Mouse (Mus musculus) adrenal gland, adult (tissue): Measurements from ENCODE around the gene H2-Oa.

Experiments
- DNase-seq, 2 experiments: peaks; one replicate each; pipeline ENCODE4 v3.0.0; 2022 to 2023; ENCODE audit warnings: low spot score in 1 of 2; ENCODE audit not compliant: inconsistent age in 2 of 2

Gene H2-Oa

DNA sequence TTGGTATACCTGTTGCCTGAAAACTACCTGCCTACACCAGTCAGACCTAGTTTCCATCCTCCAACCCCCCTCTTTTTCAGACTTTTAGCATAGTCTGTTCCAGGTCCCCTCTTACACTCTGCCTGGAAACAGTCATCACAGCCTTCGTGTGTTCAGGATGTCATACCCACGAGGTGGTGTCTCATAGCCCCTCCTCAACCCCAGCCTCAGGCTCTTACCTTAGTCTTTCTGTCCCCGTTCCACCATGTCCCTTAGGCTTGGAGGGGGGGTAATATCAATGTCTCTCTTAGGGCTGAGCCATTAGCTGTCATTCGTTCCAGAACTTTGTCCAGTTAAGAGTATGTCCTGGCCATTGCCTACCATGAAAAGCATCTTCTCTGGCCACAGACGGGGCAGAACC lies 9.0 kb downstream of the H2-Oa start:
- no peak for DNase-seq

DNA sequence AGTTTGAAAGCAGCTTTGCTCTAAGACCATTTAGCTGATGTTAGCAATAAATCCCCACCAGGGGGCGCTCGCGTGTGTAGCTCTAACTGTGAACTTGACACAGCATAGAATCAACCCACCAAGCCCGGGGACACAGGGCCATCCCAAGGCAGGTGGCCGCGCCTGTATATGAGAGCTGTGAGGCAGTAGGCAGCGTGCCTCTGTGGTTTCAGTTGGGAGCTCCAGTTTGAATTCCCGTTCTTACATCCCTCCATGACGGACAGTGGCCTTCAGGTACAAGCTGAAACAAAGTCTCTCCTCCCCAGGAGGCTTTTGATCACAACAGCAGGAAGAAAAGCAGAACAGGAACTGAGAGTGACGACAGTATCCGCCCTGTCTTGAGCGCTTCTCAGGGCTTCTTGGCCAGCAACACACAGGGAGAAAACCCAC lies 9.5 kb downstream of the H2-Oa start:
- DNase-seq: peak; percentile 89 to 97

DNA sequence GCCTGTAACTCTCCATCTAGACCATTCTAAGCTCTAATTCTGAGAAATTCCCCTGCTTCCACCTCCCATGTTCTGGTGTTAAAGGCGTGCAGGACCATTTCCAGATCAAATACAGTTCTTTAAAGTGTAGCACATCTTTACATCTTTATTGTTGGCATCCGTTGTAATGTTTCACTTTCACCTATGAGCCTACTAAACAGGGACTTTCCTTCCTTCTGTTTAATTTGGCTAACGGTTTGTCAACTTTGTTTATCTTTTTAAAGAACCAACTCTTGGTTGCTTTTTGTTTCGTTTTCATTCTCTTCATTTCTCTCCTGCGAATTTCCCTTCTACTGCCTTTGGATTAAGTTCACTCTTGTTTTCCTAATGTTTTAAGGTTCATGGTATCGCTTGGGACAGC lies 10.7 kb downstream of the H2-Oa start:
- DNase-seq: peak in 1 of 2 experiments; percentile 37

DNA sequence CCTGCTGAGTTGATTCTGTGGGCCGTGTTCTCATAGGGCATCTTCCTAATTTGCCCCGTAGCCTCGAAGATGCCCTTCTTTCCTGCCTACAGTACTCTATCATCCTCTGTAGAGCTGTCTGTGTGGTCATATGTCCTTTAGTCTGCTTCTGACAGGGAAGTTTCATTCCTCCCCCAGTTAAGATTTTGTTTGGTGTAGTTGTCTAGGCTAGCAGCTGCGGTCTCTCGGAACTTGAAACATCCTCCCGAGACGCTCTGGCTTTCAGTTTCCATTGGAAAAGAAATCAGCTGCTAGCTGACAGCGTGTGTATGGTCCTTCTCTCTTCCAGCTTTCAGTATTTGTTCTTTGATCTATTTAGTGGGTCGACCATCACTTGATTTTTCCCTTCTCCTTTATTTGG lies 12.7 kb downstream of the H2-Oa start:
- no peak for DNase-seq

DNA sequence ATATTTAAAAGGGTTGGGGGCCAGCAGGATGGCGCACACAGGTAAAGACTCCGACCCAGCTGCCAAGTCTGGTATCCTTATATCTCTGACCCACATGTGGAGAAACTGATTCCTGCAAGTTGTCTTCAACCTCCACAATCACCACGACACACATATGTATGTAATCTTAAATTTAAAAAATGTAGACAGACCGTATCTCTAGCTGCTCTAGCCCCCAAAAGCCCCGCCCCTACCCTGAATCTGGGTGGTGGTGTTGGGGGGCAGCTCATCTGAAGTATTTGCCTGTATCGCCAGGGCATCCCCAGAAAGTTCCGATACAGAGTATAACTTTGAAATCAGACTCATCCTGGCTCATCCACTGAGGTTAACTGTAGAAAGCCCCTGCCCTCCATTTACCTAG lies 14.4 kb downstream of the H2-Oa start:
- DNase-seq: no peak

DNA sequence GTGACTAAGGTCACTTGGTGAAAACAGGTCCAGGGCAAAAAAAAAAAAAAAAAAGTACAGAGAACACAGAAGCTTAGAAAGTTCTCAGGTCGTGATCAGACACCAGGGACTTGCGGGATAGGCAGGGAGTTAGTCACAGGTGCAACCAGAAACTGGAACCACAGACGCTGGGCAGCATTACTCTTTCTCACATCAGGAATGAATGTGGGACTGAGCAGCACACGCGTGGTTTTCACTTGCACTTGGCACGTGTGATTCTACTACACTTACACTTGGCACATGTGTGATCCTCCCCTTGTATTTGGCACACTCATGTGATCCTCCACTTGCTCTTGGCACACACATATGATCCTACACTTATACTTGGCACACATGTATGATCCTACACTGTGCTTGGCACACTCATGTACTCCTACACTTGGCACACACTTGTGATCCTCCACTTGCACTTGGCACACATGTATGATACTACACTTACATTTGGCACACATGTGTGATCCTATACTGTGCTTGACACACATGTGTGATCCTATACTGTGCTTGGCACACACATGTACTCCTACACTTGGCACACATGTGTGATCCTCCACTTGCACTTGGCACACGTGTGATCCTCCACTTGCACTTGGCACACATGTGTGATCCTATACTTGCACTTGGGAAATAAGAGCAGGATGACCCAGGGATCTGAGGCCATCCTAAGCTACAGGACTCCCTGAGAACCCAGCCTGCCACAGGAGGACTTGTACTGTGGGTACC lies 15.1 kb downstream of the H2-Oa start:
- no peak for DNase-seq

DNA sequence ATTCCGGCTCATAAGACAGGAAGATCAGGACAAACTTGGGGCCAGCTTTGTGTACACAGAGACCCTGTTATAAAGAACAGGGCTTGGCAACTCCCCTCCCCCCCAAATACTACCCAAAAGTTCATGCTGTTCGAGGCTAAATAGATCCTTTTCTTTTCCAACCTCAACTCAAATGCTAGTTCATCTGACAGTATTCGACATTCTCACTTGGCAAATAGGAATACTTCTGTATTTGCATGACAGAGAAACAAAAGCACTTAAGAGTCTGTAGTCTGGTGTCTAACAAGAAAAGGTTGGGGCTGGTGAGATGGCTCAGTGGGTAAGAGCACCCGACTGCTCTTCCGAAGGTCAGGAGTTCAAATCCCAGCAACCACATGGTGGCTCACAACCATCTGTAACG lies 16.3 kb downstream of the H2-Oa start:
- no peak for DNase-seq

DNA sequence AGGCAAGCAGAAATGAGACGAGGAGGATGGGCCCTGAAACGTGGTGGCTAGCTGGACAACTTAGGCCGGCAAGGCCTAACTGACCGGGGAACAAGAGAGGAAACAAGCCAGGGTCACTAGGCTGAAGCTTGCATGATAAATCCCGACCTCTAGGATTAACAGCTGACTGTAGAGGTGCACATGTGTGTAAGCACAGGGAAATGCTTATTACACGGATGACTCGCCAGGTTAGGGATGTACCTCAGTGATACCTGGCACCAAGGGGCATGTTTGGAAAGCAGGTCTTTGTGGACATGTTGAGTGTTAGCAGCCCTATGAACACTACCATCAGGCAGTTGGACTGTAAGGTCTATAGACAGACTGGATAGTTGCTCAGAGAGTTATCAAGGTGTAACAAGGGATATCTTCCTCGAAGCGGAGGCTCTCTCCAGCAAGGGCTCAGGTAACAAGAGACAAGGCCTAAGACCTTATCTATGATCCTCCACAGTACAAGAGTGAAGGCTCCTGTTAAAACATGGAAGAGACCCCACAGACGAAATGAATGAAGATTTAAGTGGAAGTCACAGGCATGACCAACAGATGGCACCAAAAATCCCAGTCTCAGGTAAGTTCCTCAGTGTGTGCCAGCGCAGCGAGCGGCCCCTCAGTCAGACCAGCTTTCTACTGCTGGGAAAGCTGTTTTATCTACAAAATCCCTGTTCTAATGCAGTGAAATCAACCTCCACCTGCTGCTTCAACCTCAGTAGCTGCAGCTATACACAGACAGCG lies 17.1 kb downstream of the H2-Oa start:
- DNase-seq: peak in 1 of 2 experiments; percentile 63

DNA sequence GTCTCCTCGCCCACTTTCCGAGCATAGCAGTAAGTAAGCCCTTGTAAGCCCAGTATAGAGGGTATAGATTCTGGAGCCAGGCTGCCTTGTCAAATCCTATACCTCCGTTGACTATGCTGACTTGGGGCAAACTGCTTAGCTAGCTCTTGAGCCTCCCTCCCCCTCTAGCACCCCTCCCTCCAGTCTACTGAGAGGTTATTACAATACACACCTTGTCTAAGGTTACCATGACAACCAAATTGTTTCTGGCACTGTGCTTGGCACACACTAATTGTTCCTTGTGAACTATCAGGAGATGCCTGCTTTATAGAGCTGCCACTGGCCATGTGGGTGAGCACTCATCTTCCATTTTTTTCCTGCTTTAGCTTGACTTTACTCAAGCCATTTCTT lies 17.7 kb downstream of the H2-Oa start:
- DNase-seq: no peak

DNA sequence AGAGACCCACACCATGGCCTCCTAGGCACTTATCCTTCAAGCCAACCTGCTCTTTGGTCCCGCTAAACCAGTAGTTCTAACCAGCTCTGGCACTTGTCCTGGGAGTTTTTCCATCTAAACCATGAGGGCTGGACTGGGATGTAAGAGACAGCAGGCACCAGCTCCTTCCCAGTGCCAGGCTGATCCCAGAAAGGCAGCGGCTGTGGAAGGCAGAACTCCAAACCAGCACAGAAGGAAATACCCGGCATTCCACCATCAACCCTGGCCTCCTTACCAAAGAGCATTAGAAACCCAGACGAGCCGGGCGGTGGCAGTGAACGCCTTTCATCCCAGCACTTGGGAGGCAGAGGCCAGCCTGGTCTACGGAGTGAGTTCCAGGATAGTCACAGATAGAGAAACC lies 18.2 kb downstream of the H2-Oa start:
- no peak for DNase-seq

DNA sequence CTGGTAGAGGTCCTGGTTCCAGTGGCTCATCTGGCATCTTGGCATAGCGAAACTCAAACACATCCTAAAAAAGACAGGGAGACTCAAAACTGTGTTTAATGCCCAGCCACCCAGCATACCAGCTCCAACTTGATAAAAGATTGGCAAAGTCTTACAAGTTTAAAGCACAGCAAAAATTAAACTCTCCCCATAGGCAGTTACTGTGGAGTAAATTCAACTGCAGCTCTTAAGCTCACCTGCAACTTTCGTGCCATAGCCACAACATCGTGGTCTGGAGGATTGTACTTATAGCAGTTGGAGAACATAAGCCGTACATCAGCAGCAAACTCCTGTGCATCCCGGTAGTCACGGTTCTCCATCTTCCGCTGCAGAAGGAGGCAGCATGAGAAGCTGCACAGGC lies 22.0 kb downstream of the H2-Oa start:
- DNase-seq: no peak

DNA sequence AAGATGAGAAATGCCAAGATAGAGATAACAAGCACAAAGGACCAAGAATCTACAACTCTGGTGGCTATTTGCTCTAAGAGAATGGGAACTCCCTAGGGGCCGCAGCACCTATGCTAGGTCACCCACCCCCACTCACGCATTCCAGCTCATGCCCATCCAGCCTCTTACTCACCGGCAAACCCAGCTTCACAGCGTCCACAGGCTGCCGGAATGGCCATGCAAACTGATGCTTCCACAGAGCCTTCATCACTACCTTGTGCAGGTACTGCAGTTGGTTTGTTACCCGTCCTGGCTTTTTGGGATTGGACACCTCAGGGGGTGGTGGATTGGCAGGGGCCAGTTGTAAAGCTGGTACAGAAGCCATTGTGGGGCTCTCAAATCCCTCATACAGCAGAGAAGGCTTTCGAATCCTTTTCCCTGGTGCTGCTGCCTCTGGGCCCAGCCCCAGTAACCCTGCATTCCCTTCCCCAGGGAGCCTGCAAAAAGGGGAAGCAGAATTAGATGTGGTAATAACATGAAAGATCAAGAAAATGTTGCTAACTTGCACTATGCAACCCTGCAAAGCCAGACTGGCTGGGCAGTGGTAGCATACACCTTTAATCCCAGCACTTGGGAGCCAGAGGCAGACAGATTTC lies 24.7 kb downstream of the H2-Oa start:
- peak in 1 of 2 experiments; percentile 73 for DNase-seq

DNA sequence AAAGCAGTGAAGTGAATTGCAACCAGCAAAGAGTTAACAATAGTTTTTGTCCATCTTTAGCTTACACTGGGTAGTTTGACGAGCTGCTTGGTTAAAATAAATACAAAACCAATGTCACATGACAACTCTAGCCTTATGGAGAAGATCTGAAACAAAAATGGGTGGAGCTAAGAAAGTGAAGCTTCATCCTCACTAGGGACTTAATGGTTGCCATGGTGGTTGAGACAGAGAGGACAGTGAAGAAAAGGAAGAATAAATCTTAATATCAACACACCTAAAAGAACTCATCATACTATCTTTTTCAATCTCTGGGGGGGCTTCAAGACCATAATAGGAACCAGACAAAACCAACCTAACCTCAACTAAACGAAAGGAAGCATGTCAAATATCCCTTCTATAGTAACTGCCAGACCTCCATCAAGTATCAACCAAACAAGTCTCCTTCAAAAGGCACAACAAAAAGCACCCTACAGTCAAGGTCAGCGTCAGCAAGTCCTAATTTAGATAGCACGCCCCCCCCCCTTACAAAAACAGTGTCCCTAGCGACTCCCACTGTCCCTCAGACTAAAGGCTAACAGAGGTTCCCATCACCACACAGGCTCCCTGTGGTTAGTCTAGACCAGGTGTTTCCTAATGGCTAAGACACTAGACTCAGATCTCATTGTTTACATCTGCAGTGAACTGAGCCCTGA lies 25.4 kb downstream of the H2-Oa start:
- peak in 1 of 2 experiments; percentile 65 for DNase-seq

DNA sequence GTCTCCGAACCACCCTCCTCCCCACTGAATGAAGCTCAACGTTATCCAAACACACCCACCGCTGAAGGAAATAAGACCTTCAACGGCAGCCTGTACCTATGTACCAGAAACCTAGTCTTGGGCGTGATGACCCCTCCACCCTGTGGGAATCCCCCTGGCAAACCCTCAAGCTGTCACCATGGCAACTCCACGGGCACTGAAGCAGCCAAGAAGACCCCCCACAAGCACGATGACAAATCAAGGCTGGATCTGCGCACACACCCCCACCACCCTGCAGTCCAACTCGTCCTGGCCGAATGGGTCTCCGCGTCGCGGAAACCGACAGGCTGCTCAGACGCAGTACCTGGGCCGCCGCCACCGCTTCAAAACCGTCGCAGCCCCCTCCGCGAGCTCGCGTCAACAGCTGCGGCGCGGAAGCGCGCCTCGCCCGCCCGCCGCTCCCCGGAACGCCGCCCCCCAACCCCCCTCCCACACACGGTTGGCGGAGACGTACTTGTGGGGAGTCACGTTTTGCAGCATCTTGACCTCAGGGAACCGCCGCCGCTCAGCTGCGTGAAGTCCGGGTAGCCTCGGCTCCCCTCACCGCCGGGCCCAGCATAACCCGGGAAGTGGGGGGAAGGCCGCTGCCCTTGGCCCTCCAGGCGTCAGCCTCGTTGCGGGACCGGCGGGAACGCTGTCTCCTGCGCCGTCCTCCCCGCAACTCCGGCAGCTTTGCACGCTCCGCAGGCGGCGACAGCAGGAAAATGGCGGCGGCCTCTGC lies 26.2 kb downstream of the H2-Oa start:
- peak; percentile 67 to 80 for DNase-seq

DNA sequence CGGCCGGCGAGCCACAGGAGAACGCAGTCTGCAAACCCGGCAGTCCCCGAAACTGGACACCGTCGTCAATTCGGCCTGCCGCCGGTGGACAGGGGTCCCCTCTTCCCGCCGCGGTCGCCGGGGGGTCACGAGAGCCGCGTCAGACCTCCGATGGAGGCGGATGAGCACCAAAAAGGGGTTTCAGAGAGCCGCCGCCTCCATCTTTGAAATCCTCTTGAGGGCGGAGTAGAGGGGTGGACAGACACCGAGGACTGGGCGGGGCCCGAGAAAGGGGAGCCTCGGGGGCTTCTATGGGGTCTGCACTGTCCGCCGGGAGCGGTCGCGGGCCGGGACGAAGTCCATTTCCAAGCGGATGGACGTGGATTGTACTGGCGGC lies 26.7 kb downstream of the H2-Oa start:
- DNase-seq: no peak

DNA sequence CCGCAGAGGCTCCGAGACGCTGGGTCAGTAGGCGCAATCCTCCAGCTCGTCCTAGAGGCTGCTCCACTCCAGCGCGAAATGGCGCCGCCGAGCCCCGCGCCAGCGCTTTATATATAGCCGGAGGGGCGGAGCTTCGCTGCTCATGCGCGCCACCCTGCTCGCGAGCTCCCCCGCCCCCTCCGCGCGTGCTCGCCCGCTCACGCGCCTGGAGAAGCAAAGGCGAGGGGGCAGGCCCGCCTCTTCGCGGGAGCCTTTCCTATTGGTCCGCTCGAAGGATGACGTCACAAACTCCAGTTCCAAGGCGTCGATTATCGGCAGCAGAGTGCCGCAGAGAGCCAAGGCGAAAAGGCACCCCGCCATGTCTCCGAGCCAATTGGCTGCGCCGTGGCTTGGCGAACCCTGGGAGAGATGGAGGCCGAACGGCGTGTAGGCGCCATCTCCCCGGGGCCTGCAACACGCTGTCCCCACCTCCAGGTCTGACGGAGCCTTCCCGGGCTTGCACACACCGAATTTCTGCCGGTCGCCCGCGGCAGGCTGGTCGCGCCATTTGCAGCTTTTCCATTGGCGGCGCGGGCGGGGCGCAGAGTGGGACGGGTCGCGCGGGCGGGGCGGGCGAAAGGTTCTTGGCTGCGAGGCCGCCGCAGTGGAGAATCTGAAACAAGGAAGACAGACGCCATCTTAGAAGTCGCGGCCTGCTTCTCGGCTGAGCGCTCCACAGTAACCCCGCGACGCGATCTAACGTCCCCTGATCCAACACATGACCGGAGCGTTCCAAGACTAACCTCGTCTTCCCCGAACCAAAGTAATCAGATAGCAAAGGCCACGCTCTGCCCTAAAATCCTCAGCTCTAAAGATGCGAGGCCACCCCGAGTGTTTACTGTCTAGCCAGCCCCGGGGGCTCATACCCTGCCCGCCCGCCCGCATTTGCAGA lies 27.4 kb downstream of the H2-Oa start, which contains the start of gene H2-DMa:
Gene H2-DMa (plus strand): TSS at position 293 of the 931 bp plus-strand sequence.
- DNase-seq: peak; percentile 99

DNA sequence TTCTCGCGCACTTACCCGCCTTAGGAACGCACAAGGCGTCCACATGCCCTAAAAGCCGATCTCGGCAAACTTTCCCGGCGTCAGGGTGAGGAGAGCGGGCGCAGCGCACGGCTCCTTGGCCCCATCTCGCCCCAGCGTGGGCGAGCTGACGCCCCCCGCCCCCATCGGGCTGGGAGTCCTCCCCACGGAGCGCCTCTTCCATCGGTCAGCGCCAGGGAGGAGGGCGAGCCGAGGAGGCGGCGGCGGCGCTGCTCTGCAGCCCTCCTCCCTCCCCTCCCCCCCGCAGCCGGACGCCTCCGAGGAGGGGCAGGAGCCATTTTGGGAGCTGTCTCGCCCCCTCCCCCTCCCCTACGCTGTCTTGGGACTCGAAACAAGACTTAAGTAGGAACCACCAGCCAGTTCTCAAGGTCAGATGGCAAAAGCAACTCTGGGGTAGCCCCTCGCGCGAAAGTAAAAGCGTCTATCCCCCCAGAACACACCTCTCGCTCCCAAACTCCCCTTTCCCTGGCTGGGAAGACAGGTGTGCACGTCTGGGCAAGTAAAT lies 28.1 kb downstream of the H2-Oa start:
- peak; percentile 92 to 96 for DNase-seq

DNA sequence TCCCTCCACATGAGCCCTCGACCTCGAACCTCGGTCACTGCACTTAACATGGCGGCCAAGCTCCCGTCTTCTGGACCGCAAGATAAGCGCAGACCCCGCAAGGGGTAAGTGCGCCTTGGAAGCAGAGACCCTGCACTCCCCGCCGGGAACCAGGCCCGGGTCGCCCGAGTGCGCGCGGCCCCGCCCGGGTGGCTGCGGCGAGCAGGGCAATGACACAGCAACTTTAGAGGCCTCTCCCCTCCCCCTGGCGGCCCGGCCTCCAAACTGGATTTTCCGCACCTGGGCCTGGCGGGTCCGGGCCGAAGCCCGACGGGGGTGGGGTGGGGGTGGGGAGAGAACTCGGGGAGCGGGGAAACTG lies 28.7 kb downstream of the H2-Oa start:
- peak; percentile 90 to 95 for DNase-seq

DNA sequence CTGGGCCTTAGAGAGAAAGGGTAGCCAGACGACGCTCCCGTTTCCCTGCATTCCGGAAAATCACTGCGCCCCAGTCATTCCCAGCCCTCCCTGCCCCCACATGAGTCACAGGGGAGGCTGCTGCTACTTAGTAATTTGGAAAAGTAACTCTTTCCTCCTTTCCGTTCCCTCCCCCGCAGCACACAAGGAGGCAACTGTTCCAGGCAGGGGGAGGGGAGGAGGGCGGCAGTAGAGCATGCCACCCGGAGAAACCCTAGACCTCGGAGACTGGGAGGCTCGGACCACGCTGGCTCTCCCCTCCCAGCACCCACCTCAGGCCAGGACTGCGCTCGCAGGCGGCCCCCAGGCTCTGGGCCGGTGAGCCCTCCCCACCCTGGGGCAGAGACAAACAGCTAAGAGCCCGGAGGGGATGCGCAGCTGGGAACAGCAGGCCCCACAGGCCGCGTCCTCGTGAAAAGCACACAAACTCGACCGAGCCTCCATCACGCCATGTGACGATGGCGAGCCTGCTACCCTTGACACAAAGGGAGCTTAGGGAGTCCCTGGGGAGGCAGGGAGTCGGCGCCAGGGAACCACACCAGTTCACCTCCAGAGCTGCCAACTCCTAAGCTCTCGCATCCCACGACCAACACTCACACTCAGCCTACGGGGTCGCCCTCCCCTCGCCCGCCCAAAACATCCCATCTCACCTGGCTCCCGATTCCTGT lies 29.2 kb downstream of the H2-Oa start:
- DNase-seq: peak; percentile 94 to 98
